Mouse (Mus musculus): ENCODE results near the gene Trpc4ap.

Gene Trpc4ap

GRCm38 (mm10) chr2:155645746-155646145, 46.4 kb downstream of the Trpc4ap start:
- in situ Hi-C loops (cut with MboI; ENCODE audit: low sequenced_read_pairs), result no loop called here

GRCm38 (mm10) chr2:155641540-155642472, 50.4 kb downstream of the Trpc4ap start:
- in situ Hi-C loops (cut with MboI; ENCODE audit: low sequenced_read_pairs), result no loop called here

- in situ Hi-C loops (cut with MboI; ENCODE audit: low sequenced_read_pairs), result no loop called here
Measured at GRCm38 (mm10) chr2:155640656-155641055, 51.5 kb downstream of the Trpc4ap start.

- in situ Hi-C loops (cut with MboI; ENCODE audit: low sequenced_read_pairs), result no loop called here
Measured at GRCm38 (mm10) chr2:155637411-155637810, 54.8 kb downstream of the Trpc4ap start.

GRCm38 (mm10) chr2:155636881-155637280, 55.3 kb downstream of the Trpc4ap start:
- in situ Hi-C loops (cut with MboI; ENCODE audit: low sequenced_read_pairs), result no loop called here

GRCm38 (mm10) chr2:155635961-155636360, 56.2 kb downstream of the Trpc4ap start:
- in situ Hi-C loops (cut with MboI; ENCODE audit: low sequenced_read_pairs), result no loop called here

- in situ Hi-C loops (cut with MboI; ENCODE audit: low sequenced_read_pairs), result no loop called here
Measured at GRCm38 (mm10) chr2:155634562-155634961, 57.6 kb downstream of the Trpc4ap start.

- in situ Hi-C loops (cut with MboI; ENCODE audit: low sequenced_read_pairs), result no loop called here
Measured at GRCm38 (mm10) chr2:155633731-155634130, 58.5 kb downstream of the Trpc4ap start.

GRCm38 (mm10) chr2:155633121-155633520, 59.1 kb downstream of the Trpc4ap start:
- in situ Hi-C loops (cut with MboI; ENCODE audit: low sequenced_read_pairs), result no loop called here

- in situ Hi-C loops (cut with MboI; ENCODE audit: low sequenced_read_pairs), result no loop called here
Measured at GRCm38 (mm10) chr2:155632138-155632936, 59.8 kb downstream of the Trpc4ap start.

- in situ Hi-C loops (cut with MboI; ENCODE audit: low sequenced_read_pairs), result no loop called here
Measured at GRCm38 (mm10) chr2:155630590-155631416, 61.4 kb downstream of the Trpc4ap start.

GRCm38 (mm10) chr2:155630153-155630552, 62.0 kb downstream of the Trpc4ap start:
- in situ Hi-C loops (cut with MboI; ENCODE audit: low sequenced_read_pairs), result no loop called here

GRCm38 (mm10) chr2:155629231-155629661, 62.9 kb downstream of the Trpc4ap start:
- in situ Hi-C loops (cut with MboI; ENCODE audit: low sequenced_read_pairs), result no loop called here

GRCm38 (mm10) chr2:155628519-155628918, 63.7 kb downstream of the Trpc4ap start:
- in situ Hi-C loops (cut with MboI; ENCODE audit: low sequenced_read_pairs), result no loop called here

- in situ Hi-C loops (cut with MboI; ENCODE audit: low sequenced_read_pairs), result no loop called here
Measured at GRCm38 (mm10) chr2:155628112-155628511, 64.1 kb downstream of the Trpc4ap start.

- in situ Hi-C loops (cut with MboI; ENCODE audit: low sequenced_read_pairs), result no loop called here
Measured at GRCm38 (mm10) chr2:155627030-155627738, 65.0 kb downstream of the Trpc4ap start.

GRCm38 (mm10) chr2:155626277-155626676, 65.9 kb downstream of the Trpc4ap start:
- in situ Hi-C loops (cut with MboI; ENCODE audit: low sequenced_read_pairs), result no loop called here

- in situ Hi-C loops (cut with MboI; ENCODE audit: low sequenced_read_pairs), result loop anchor here (5.0 kb wide), 1 partner anchor 112 kb away; no protein-coding TSS in a partner anchor
Measured at GRCm38 (mm10) chr2:155624730-155625129, 67.5 kb downstream of the Trpc4ap start.

GRCm38 (mm10) chr2:155623996-155624395, 68.2 kb downstream of the Trpc4ap start:
- in situ Hi-C loops (cut with MboI; ENCODE audit: low sequenced_read_pairs), result loop anchor here (5.0 kb wide), 1 partner anchor 112 kb away; no protein-coding TSS in a partner anchor

GRCm38 (mm10) chr2:155622606-155623005, 69.6 kb downstream of the Trpc4ap start:
- in situ Hi-C loops (cut with MboI; ENCODE audit: low sequenced_read_pairs), result loop anchor here (5.0 kb wide), 1 partner anchor 110 kb away; no protein-coding TSS in a partner anchor
